Mouse (Mus musculus): ENCODE results near the gene Akap13. TPM values are rescaled to one million over a fixed set of nuclear protein-coding genes. Genes with fewer than 3 reads are reported as not detected.

Akap13 gene
- polyA plus RNA-seq, 1 experiment from 2014 or later, result 24.3 TPM

DNA sequence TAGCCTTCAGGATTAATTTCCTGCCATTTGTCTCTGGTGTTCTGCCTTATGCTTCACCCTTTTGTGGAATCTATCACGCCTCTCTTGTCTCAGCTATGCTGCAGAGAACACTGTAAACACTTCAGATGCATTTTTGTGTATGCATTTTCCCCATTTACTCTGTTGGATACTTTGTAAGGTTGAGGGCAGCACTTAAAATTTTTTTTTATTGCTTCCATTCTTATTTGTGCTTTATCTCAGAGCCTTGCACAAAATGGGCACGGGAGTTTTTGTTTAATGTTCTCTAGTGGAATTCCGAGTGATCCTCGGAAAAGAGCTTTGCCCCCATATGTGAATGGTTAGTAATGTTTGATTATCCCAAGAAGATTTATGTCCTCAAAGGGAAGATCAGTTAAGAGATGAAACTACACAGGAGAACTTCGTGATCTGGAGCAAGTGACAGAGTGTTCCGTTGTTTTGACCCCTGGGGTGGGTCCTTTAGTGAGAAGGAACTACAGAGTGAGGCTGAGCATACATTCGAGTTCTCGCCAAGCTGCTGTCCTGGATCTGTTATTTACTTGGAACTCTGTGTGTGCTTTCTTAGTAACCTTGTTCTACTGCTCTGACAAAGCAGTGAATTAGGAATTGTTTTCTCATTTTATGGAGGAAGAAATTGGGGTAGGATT is 97.8 kb downstream of the Akap13 start:
- no peak overlapping the region for H3K4me3 ChIP-seq (replicated peaks; ENCODE audit: low read depth, low read length)
- no peaks in the 10 kb centered on the region for H3K9me3 ChIP-seq (replicated peaks; ENCODE audit: low read length)
- H3K4me1 ChIP-seq (replicated peaks; ENCODE audit: insufficient read depth, low read length), result peaks cover 7% of the 10 kb centered on the region
- no peak overlapping the region for H3K9ac ChIP-seq (ENCODE audit: low read depth, low read length)
- no peaks in the 10 kb centered on the region for H3K27me3 ChIP-seq (ENCODE audit: insufficient read depth, low read length)
- H3K36me3 ChIP-seq (ENCODE audit: insufficient read depth, low read length), result no peaks in the 10 kb centered on the region
- H3K27ac ChIP-seq, result no peak overlapping the region
- 48% methylated on average over 8 of the region's 8 CpGs for WGBS
- TF ChIP-seq CTCF (IDR thresholded peaks at IDR 0.05; ENCODE audit: low read depth), result no peak
- DNase-seq (ENCODE audit: low spot score), result peak; percentile 30
- H3K4me2 ChIP-seq (ENCODE audit: low read length), result no peak overlapping the region
- ATAC-seq (replicated peaks; ENCODE audit: low FRiP score, low read depth), result no peak

DNA sequence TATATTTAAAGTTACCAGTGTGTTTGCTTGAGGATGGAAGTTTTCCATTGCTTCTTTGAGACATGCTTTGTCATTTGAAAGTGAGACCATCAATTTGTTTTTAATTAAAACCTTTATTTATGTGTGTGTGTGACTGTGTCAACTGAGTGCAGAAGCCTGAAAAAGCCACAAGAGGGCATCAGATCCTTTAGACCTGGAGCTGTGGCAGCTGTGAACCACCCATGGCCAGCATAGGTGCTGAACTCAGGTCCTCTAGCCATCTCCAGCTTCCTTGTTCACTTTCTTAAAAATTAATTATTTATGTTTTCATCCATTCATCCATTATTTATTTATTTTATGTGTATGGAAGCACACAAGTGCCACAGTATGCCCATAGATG is 98.3 kb downstream of the Akap13 start:
- H3K4me3 ChIP-seq (replicated peaks; ENCODE audit: low read depth, low read length), result no peak overlapping the region
- no peak overlapping the region for H3K27ac ChIP-seq
- no peak for ATAC-seq (replicated peaks; ENCODE audit: low FRiP score, low read depth)
- DNase-seq (ENCODE audit: low spot score), result peak; percentile 32
- no peaks in the 10 kb centered on the region for H3K9me3 ChIP-seq (replicated peaks; ENCODE audit: low read length)
- peak; percentile 56 for TF ChIP-seq CTCF (IDR thresholded peaks at IDR 0.05; ENCODE audit: low read depth)
- H3K27me3 ChIP-seq (ENCODE audit: insufficient read depth, low read length), result no peaks in the 10 kb centered on the region
- H3K9ac ChIP-seq (ENCODE audit: low read depth, low read length), result no peak overlapping the region
- peaks cover 13% of the 10 kb centered on the region for H3K4me1 ChIP-seq (replicated peaks; ENCODE audit: insufficient read depth, low read length)
- H3K4me2 ChIP-seq (ENCODE audit: low read length), result no peak overlapping the region
- no peaks in the 10 kb centered on the region for H3K36me3 ChIP-seq (ENCODE audit: insufficient read depth, low read length)

DNA sequence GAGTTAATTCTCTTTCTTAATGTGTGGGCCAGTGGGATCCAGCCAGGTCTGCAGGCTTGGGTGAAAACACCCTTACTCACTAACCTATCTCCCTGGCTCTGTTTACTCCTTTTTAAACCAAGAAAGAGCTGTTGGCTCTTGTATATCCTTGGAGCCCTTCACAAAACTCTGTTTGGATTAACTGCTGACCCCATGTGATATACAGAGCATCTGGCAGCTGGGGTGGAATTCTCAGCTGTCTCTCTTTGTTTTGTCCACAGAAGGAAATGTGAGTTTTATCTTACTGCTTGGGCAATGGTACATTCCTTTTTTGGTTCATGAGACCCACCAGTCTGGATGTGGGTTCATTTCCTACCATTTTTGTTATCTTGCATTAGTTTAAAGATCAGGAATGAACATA is 98.7 kb downstream of the Akap13 start:
- no peak for TF ChIP-seq CTCF (IDR thresholded peaks at IDR 0.05; ENCODE audit: low read depth)
- H3K4me3 ChIP-seq (replicated peaks; ENCODE audit: low read depth, low read length), result no peak overlapping the region
- H3K27ac ChIP-seq, result no peak overlapping the region
- H3K9ac ChIP-seq (ENCODE audit: low read depth, low read length), result no peak overlapping the region
- H3K9me3 ChIP-seq (replicated peaks; ENCODE audit: low read length), result no peaks in the 10 kb centered on the region
- peaks cover 17% of the 10 kb centered on the region for H3K4me1 ChIP-seq (replicated peaks; ENCODE audit: insufficient read depth, low read length)
- ATAC-seq (replicated peaks; ENCODE audit: low FRiP score, low read depth), result no peak
- no peaks in the 10 kb centered on the region for H3K36me3 ChIP-seq (ENCODE audit: insufficient read depth, low read length)
- no peak overlapping the region for H3K4me2 ChIP-seq (ENCODE audit: low read length)
- no peaks in the 10 kb centered on the region for H3K27me3 ChIP-seq (ENCODE audit: insufficient read depth, low read length)
- DNase-seq (ENCODE audit: low spot score), result peak; percentile 29

DNA sequence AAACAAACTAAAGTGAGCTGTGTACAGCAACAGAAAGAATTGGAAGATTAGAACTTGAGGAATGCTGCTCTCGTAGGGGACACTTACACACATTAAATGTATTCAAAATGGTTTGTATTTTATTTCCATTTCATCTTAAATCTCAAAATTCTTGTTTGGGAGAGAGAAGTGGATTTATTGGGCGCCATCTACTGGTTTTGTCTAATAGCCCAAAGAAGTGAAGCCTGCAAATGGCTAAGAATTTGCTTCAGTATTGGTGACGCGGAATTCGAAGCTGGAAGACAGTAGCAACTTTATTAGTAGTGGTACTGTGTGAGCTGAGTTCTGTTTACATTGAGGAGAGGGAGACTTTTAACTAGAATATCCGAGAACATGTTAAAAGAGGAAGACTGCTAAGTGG is 100.6 kb downstream of the Akap13 start:
- Histone ChIP-seq H3K9me3 (replicated peaks; ENCODE audit: low read length) (no peaks in the 10 kb centered on the region), H3K27ac (no peak overlapping the region), H3K4me3 (replicated peaks; ENCODE audit: low read depth, low read length) (no peak overlapping the region), H3K9ac (ENCODE audit: low read depth, low read length) (no peak overlapping the region), H3K27me3 (ENCODE audit: insufficient read depth, low read length) (no peaks in the 10 kb centered on the region), H3K36me3 (ENCODE audit: insufficient read depth, low read length) (no peaks in the 10 kb centered on the region), H3K4me1 (replicated peaks; ENCODE audit: insufficient read depth, low read length) (peaks cover 18% of the 10 kb centered on the region), H3K4me2 (ENCODE audit: low read length) (no peak overlapping the region)
- peak; percentile 62 for TF ChIP-seq CTCF (IDR thresholded peaks at IDR 0.05; ENCODE audit: low read depth)
- no peak for ATAC-seq (replicated peaks; ENCODE audit: low FRiP score, low read depth)
- peak; percentile 63 for DNase-seq (ENCODE audit: low spot score)
- 53% methylated on average over 6 of the region's 6 CpGs for WGBS

DNA sequence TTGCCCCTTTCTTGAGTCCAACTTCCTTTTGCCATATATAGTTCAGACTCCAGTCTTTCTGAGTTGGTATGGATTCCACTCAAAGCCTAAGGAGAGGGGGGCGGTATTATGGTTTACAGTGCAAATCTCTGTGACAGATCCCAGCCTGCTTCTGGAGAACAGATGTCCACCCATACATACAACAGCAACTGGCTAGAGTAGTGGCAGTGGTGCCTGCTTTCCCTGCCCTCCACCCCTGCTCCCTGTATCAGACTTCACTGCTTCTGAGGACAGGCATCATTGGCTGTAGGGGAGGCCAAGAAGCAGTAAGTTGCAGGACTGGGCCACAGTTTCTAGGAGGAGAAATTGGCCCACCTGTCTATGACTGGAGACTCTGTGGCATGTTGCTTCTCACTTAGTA is 102.9 kb downstream of the Akap13 start:
- H3K4me2 ChIP-seq (ENCODE audit: low read length), result no peak overlapping the region
- TF ChIP-seq CTCF (IDR thresholded peaks at IDR 0.05; ENCODE audit: low read depth), result no peak

DNA sequence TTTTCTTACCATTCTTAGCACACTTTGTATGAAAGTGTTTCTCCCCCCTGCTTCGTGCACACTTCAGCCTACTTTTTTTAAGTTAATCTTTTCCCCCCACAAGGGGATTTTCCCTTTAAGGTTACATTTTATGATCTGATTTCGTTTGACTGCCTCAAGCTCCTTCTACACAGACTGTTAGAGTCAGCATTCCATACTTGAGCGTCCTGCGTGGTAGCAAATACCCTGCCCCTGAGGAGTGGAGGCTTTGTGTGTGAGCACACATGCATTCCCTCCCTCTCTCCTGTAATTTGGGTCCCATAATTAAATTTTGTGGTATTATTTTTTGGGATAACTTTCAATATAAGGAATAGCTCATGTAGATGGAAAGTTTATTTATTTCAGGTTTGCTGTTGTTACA is 103.8 kb downstream of the Akap13 start:
- Histone ChIP-seq H3K4me2 (ENCODE audit: low read length) (no peak overlapping the region), H3K36me3 (ENCODE audit: insufficient read depth, low read length) (no peaks in the 10 kb centered on the region), H3K9ac (ENCODE audit: low read depth, low read length) (no peak overlapping the region), H3K27ac (0 out of 2 replicates have a peak overlapping the region, but pooled peaks have one; percentile 15), H3K27me3 (ENCODE audit: insufficient read depth, low read length) (no peaks in the 10 kb centered on the region), H3K4me1 (replicated peaks; ENCODE audit: insufficient read depth, low read length) (peaks cover 18% of the 10 kb centered on the region), H3K4me3 (replicated peaks; ENCODE audit: low read depth, low read length) (no peak overlapping the region), H3K9me3 (replicated peaks; ENCODE audit: low read length) (no peaks in the 10 kb centered on the region)
- no peak for TF ChIP-seq CTCF (IDR thresholded peaks at IDR 0.05; ENCODE audit: low read depth)
- no peak for DNase-seq (ENCODE audit: low spot score)
- WGBS, result 19% methylated on average over 4 of the region's 4 CpGs
- no peak for ATAC-seq (replicated peaks; ENCODE audit: low FRiP score, low read depth)

More for the DNA sequence above, 102.9 kb downstream of the Akap13 start:
- Histone ChIP-seq H3K36me3 (ENCODE audit: insufficient read depth, low read length) (no peaks in the 10 kb centered on the region), H3K9ac (ENCODE audit: low read depth, low read length) (no peak overlapping the region), H3K27me3 (ENCODE audit: insufficient read depth, low read length) (no peaks in the 10 kb centered on the region), H3K9me3 (replicated peaks; ENCODE audit: low read length) (no peaks in the 10 kb centered on the region), H3K4me3 (replicated peaks; ENCODE audit: low read depth, low read length) (no peak overlapping the region), H3K4me1 (replicated peaks; ENCODE audit: insufficient read depth, low read length) (peaks cover 18% of the 10 kb centered on the region), H3K27ac (no peak overlapping the region)
- ATAC-seq (replicated peaks; ENCODE audit: low FRiP score, low read depth), result no peak
- WGBS, result 75% methylated on average over 1 of the region's 1 CpGs
- no peak for DNase-seq (ENCODE audit: low spot score)

DNA sequence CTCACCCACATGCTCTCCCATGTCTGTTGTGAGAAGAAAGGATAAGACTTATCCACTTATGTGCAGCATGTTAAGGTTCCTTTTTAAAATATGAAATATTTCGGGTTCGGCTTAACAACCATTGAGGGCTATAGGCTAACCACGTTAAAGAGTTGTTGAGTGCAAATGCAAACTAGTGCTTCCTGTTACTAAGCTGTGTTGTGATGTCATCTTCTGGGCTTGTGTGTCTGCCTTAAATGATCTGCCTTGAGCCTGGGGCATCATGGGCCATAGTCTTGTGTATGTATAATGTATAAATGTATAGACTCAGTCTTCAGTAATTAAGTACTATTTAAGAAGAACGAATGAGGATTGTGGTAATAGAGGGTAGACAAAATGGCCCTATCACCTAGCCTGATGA is 104.6 kb downstream of the Akap13 start:
- H3K4me2 ChIP-seq (ENCODE audit: low read length), result no peak overlapping the region
- no peak for TF ChIP-seq CTCF (IDR thresholded peaks at IDR 0.05; ENCODE audit: low read depth)
- 90% methylated on average over 4 of the region's 4 CpGs for WGBS
- no peak overlapping the region for H3K27ac ChIP-seq
- H3K36me3 ChIP-seq (ENCODE audit: insufficient read depth, low read length), result no peaks in the 10 kb centered on the region
- no peaks in the 10 kb centered on the region for H3K9me3 ChIP-seq (replicated peaks; ENCODE audit: low read length)
- DNase-seq (ENCODE audit: low spot score), result no peak
- H3K27me3 ChIP-seq (ENCODE audit: insufficient read depth, low read length), result no peaks in the 10 kb centered on the region
- peaks cover 18% of the 10 kb centered on the region for H3K4me1 ChIP-seq (replicated peaks; ENCODE audit: insufficient read depth, low read length)
- H3K4me3 ChIP-seq (replicated peaks; ENCODE audit: low read depth, low read length), result no peak overlapping the region
- no peak for ATAC-seq (replicated peaks; ENCODE audit: low FRiP score, low read depth)
- no peak overlapping the region for H3K9ac ChIP-seq (ENCODE audit: low read depth, low read length)
